Mouse (Mus musculus) thymus, postnatal 0 days (tissue): ENCODE data around the gene 9630041A04Rik. TPM values are rescaled to one million over a fixed set of nuclear protein-coding genes. Genes with fewer than 3 reads are reported as not detected.

Experiments used
- DNase-seq: peaks from one replicate; pipeline ENCODE4 v3.0.0-alpha.2; 2015; ENCODE audit warnings: low spot score
- polyA plus RNA-seq: library from polyadenylated mRNA; unstranded; fragments of >200 nt; fragmentation: Nextera tagmentation; extraction: Ambion mirVana; gene quantifications from 2 replicates; pipeline ENCODE4 v1.2.1, GENCODE M21; 2015

The 9630041A04Rik gene
- not detected in 2 replicates for polyA plus RNA-seq

DNA sequence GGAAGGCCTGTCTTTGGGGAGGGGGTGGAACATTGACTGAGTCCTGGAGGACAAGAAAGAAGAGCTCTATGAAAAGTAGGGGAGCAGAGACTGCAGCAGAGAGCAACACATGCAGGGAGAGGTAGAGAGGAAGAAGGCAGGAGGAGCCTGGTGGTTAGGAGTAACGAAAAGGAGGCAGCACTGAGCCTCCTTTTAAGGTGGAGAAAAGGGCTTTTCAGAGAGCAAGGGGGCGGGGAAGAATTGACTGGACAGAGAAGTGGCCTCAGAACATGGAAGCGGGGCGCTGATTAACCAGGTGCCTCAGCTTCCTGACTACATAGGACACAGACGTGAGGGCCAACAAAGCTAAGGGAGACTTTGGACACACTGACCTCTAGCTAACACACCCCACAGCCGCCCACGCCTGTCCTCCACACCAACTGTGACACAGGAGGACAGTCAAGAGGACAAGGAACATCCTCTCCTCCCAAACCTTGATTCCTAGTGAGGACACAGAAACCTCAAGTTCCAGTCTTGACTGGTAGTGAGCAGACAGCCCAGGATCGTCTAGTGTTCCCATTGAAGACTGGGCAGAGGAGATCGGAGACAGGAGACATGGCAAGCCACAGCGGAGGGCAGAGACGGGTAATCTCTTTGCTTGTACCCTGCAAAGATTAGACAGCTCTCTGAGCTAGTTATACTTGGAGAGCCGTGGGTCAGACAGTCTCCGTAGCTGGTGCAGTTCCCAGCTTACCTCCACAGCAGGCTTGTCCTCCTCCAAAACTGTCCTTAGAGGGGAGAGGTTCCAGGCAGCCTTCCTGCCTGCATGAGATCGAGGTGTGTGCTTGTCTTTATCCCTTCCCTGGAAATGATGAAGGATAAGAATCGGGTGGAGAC, at the start of gene 9630041A04Rik:
Gene 9630041A04Rik (plus strand): TSS at position 246 of the 876 bp plus-strand sequence.
- no peak for DNase-seq

DNA sequence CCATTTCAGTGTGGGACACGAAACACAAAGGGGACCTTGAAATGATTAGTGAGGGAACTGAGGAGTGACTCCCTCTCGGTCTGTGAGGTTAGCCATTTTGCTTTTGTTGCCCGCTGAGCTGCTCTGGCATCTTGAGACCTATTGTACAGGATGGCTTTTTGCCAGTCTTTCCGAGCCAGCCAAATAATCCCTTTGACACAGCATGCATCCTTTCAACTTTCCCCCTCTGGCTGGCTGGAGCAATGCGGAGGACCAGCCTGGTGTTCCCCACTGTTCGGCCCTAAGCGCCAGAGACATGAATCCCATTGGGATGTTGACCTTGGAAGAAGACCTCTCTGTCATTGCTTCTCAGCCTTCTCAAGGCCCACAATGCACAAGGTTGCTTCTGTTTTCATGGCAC, 37.7 kb upstream of the 9630041A04Rik start:
- DNase-seq, result no peak

DNA sequence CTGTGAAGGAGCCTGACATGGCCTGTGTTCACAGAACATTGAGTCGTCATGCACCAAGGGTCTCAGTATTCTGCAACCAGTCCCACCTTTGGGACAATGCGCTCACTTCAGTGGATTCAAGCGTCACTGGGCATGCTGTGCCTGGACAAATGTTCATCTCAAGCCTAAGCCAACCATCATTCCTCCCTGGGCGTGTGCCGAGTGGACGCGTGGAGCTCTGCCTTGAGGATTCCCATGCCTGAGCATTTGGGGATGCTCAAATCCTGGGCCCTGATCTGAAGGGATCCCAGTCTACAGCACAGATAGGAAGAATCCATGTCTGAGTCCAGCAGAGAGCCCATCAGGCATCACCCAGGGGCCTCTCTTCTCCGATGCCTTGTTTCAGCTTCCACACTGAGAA, 36.0 kb upstream of the 9630041A04Rik start:
- no peak for DNase-seq

DNA sequence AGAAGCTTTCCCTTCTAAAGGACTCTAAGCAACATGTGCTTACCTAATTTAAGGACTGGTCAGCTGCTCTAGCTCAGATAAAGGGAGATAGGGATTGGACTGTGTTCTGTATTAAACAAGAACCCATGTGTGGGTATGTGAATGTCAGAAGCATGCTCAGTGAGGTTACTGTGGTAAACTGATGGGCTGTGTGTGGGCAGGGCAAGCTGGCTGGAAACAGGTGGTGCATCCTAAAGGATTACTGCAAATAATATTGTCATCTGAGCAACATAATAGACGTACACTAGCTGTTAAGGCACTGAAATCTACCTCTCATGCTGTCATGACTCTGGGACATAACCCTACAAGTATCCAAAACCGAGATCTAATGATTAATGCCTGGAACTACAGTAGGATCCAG, 28.0 kb upstream of the 9630041A04Rik start:
- DNase-seq, result no peak

DNA sequence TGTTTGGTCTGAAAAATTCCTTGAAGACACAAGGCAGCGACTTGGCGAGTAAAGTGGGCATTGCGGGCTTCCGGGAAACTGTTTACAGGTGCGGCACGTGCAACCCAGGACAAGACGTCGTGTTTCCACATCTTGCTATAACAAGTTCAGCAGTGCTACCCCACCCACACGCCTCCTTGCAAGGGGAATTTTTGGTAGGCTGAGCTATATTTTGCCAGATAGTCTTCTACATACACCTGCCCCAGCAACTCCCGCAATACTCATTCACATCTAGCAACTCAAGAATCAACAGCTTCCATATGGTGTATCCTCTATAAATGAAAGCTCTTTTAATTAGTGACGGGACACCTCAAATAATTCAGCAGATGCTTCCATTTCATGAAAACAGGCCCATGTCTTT, 20.5 kb upstream of the 9630041A04Rik start:
- DNase-seq, result no peak

DNA sequence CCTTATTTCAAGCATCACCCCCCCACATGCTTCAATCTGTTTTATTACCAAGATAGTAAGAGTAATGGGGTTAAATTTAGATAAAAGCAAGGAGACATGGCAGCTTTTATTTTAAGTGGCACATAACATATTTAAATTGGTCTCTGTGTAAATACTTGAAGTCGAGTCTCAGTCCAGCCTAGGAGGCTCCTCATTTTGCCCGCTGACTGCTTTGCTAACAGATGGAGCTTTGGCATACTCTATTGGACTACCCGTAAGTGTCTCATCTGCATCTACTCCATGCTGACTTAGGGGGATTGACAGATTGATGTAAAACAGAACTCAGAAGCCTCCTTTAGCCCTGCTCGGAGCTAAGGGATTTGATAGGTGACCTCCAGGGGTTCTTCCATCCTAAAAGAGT, 17.7 kb upstream of the 9630041A04Rik start:
- DNase-seq, result no peak

DNA sequence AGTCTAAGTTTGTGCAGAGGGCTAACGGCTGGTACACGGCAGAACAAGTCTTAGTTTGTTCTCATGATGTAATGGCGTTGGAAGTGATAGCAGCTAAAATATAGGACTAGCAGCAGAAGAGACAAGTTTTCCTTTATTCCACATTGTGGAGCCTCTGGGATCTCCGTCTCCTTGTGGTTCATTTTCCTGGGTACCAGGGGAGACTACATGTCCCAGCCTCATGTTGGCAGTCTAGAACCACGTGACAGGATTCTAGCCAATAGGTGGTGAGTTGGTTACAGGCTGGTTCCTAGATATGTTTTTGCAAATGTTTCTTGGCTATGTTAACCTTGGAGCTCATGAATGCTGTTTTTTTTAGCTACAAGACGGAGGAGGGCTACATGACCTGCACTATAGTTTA, 15.9 kb upstream of the 9630041A04Rik start:
- no peak for DNase-seq

DNA sequence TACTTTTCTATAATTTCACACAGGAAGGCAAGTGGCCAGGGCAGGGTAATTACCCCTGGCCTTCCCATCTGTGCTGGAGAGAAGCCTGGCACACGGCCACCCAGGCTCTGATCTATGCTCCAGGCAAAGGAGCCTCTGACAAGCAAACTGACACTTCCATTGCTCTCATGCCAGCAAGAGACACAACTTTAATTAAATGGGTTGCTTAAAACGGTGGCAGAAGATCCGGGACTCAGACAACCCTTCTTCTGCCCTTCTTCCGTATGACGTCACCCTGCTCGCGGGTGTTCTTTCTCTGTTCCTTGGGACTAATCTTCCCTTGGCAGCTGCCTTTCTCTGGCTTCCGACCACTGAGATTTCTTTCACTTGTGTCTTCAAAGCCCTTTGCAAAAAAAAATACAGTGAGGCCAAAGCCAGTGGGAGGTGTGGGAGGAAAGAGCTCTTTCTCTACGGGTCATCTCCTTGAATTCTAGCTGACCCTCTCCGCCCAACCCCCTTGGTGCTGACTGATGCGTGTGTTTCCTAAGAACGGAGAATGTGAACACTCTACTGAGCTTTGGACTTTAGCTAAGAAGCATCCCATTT, 932 bp downstream of the 9630041A04Rik start:
- DNase-seq, result no peak

DNA sequence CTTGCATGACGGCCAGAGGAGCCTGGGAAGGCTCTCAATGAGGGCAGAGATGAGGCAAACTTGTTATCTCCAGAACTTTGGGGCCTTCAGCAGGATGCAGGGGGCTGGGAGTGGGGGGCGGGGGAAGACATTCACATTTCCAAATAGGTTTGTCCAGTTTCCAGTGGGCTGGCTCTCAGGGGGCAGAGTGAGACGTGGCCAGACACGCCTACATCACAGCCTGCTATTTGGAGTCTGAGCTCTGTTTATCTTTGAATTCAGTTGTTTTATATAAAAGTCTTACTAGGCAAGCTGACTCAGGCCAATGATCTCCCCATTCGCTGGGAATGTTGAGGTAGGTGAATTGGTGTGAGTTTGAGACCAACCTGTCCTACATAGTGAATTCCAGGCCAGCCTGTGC, 1.5 kb downstream of the 9630041A04Rik start:
- DNase-seq, result no peak

DNA sequence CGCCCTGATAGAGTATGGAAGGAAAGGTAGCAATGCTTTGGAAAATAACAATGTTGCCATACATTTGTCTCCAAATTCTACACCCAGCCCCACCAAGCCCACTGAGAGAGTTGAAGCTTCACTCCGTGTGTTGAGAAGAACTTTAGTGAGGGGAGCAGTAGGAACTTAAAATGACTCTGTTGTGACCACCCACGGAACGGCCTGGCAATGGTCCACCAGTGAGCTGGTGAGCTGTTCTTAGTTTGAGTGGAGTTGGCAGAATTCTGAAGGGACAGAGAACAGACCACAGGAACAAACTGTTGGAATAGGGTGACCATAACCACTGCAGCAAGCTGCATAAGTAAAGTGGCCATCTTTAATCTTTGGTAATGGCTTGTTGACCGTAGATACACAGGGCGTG, 7.0 kb downstream of the 9630041A04Rik start:
- no peak for DNase-seq

DNA sequence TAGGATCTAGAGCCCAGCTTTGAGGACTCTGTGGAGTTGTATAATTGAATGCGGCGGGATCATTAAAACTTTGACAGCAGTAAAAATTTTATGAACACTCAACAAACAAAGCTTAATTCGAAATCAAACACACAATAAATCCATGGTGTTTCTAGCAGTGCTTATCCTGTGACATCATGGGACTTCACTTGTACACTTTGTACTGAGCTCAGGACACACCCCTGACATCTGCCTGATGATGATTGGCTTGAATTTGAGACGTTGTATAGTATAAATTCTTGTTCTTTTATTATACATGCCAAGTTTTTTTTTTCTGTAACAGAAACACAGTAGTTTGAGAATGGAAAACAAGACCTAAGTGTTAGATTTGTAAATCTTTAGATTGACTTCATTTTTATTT, 8.4 kb downstream of the 9630041A04Rik start:
- DNase-seq, result no peak

DNA sequence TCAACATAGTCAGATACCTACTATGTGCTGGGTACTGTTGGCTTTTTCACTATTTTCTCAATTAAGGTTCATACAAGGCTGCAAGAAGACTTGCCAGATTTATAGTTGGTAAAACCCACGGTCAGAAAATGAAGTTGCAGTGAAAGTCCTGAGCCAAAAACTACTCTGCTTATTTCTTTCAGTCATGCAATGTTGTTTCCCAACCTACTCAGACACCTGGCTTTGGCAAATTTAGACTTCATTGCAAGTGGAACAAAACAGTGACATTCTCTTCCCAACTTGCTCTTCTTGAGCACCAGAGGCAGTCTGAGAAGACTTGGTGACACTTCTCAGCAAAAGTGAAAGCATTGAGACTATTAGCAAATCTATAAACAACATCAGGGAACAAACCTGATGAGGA, 13.7 kb downstream of the 9630041A04Rik start:
- DNase-seq, result no peak

DNA sequence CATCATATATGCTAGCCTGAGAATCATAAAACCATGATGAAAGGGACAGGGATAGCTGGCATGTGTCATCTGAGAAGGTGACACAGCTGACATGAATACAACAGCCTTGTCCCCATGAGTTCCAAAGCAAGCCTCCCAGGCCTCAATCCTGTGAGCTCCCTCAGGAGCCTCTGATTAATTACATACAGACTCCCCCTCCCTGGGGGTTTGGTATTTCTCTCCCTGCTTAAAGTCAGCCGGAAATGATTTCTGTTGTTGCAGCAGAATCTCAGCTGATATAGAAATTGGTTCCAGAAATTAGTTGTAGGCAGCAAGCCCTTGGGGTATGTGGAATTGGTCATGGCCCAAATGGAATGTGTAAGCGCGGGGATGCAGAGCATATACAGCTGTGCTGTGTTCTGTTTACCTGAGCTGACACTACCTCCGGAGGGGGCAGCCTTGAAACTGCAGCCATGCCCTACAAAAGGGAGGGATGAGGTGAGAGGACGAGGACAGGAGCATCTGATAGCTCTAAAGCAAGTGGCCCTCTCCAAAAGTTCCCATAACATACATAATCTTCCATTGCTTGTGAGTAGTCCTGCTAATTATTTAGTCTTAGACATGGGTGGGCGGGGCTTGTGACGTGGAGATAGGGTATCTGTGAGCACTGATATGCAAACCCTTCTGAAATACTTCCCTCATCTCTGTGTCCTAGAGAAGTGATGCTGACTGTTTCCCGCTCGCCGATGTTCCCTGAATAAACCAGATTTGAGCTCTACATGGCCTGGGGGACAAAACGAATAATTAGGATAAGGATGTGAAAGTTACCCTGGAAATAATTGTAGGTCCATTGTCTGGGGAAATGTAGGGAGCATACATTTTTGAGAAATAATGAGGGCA, 15.7 kb downstream of the 9630041A04Rik start:
- DNase-seq, result no peak

DNA sequence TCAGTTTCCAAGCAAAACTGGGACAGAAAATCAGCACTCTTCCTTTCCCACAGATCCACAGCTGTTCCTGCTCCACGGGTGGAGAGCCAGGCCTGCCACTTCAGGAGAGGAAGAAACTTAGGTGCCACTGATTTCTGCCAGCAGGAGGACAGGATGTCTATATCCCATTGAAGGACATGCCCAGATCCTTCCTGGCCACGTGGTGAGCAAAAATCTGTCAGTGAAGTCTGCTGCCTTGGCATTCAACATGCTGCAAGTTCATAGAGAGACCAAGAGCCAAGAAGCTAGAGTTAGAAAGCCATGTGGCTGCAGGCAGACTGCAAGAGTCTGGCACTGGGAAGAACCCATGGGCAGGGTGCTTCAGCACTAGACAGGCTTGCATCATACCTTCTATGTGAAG, 21.7 kb downstream of the 9630041A04Rik start:
- DNase-seq, result no peak

DNA sequence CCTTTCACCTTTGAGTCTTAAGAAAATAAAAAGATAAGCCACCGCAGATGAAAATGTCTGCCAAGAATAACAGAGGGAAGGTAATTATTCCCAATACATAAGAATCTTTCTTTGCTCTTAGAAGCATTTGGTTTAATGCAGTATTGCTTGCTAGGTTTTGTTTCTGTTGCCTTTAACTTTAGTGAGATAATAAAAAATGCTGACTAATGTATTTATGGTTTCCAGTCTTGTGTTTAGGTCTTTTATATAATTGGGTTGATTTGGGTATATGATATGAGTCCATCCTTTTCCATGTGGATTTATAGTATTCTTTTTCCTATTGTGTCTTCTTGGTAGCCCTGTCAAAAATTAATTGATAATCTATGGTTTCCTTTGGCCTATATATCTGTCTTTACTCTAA, 36.2 kb downstream of the 9630041A04Rik start:
- no peak for DNase-seq

DNA sequence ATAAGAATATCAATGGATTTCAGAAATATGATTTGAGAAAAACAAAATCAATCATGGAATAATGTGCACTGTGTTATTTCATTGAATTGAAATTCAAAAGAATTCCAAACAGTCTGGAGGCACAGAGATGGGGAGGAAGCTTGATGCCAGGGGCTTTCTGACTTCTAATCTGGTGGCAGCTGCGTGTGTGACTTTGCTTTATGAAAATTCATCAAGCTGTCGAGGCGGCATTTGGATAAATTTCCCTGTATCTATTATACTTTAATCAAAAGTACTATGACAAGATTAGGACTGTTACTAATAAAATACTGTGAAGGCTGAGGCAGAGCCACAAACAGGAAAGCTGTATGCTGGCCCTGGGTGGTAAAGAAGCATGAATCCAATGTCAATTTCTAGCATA, 41.8 kb downstream of the 9630041A04Rik start:
- no peak for DNase-seq

DNA sequence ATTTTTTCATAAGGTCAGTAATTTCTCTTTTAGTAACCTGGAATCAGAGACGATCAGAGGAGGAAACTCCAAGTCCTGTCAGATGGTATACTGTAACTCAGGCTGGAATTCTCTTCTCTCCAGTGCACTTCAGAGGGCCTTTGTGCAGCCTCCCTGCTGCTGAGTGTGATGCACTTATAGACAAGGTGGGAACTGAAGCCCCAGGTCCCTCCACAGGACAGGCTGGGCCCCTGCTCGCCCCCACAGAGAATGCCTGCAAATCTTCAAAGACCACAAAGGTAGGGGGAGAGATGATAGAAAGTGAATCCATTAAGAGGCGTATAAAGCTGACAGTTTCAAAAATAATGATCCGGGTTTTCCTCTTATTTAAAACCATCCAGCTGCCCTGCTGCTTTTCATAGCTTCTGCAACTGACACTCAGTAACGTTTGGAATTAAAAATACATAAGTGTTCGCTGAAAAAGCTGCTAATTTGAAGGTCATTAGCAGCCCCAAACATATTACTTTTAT, 46.2 kb downstream of the 9630041A04Rik start:
- no peak for DNase-seq

DNA sequence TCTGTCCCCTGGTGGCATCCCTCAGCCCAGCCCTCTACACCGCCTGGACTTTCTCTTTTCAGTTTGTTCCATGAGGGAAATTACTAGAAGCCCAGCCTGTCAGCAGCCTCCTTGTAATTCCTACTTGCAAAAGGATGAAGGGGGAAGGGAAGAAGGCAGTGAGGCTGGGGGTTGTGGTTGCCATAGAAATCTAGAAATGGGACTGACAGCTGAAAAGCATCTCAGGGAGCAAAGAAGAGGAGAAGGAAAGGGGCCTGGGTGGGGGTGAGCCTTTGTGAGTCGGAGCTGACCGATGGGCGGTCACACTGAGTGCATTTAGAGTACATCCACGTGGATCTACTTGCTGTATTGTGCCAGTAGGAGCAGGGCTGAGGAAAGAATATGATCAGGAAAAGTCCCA, 47.2 kb downstream of the 9630041A04Rik start:
- DNase-seq, result no peak

DNA sequence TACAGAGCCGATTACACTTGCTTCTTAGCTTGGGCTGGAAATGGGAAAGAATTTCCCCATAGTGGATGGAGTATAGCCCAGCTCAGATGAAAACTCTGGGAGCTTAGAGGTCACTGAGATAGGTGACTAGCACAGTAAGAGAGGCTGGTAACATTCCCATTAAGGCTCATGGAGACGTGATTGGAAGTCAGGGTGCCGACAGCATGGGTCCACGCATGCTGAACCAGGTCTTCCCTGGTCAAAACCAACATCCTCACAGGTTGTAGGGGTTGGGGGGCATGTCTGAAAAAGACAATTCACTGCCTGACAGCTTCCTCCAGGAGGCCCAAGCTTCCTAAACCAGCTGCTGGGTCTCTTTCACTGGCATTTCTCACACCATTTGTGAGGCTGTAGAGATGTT, 47.9 kb downstream of the 9630041A04Rik start:
- DNase-seq, result no peak

DNA sequence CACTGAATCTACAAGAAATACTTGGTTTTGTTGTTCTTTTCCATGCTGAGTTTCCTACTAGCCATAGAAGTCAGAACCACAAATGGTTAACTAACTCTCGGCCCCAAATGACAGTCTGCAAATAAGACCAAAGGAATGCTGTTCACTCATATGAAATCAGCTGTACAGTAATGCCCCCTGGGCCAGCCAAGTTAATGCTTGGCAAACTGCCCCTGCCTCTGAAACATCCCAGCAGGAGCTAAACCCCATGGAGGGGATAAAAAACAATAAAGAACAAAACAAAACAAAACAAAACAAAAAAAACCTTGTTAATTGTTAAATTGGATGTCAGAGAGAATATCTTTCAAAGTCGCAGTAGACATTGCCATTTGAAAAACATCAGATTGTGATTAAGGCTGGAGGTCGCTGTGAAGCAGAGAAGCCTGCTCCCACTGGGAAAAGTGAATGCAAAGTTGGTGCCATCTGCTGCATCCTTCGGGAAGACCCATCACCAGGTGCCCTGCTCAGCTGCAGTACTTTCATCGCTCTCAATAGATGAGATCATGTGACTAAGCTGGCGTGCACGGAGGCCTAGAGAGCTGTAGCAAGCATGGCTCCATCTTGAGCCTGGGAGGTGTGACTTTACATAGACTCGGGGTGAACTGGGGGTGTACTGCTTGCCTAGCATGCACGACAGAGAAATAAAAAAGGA, 49.7 kb downstream of the 9630041A04Rik start:
- DNase-seq, result no peak

DNA sequence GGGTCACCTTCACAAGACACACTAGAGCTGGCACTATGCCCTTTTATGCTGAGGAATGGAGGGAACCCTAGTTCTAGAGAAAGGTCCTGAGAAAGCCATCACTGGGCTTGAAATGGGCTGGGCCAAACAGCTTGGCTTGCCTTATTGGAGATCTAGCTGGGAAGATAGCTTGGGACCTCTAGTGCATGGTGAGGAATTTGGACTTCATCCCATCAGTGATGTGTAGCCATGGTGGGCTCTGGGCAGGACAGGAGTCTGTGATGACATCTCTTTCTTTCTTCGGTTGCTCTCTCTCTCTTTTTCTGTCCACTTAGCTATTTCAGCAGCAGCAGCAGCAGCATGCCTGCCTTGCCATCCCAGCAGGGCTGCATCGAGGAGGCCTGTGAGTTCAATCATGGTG, 53.4 kb downstream of the 9630041A04Rik start:
- DNase-seq, result no peak
